Comparison of ENCODE assay signal across 23 mouse cellular contexts in genomic region chr7:64081618-64082017, GRCm38 (mm10).
DNase-seq lines count a peak whose midpoint lies in the region; ATAC-seq lines count a peak whose summit lies in the region.
"Had no signal": no experiment of that assay in that cellular context is flagged by ENCODE, and none has a peak within 500 bp of the region (broad histone marks: within the 10 kb centered on the region; RNA-seq: fewer than 3 reads in every experiment).

No protein-coding gene starts in this region.

- no peaks in the 10 kb centered on the region for H3K27me3 ChIP-seq in heart, embryonic 10.5 days (ENCODE audit: insufficient read depth, poor library complexity, severe bottlenecking)
- peaks cover 33% of the 10 kb centered on the region for H3K27me3 ChIP-seq in megakaryocyte, embryonic 14.5 days (replicated peaks)
- H3K27me3 ChIP-seq: CH12.LX; embryonic facial prominence, embryonic 12.5 days; forebrain, embryonic 12.5 days; heart, embryonic 12.5 days; hindbrain, embryonic 12.5 days; Patski had no signal

- peak; percentile 63 for DNase-seq in heart, embryonic 10.5 days (ENCODE audit: low spot score)
- DNase-seq in heart, adult 18-20 months: no peak
- DNase-seq in testis, postnatal 10 days (ENCODE audit: low spot score): peak; percentile 22
- DNase-seq in testis, postnatal 14 days (ENCODE audit: low spot score): no peak
- no peak for DNase-seq in frontal cortex, postnatal 10 days (ENCODE audit: low spot score in 2 of 2)
- DNase-seq: adrenal gland, postnatal 14 days; cerebellum, adult 11-12 months; cerebellum, adult 9-10 months; cerebellum, postnatal 25 days; gastrocnemius, adult 2 months; gastrocnemius, postnatal 25 days; heart, postnatal 36 days had no signal

- H3K4me3 ChIP-seq in heart, embryonic 10.5 days: no peak overlapping the region
- peak overlapping the region; percentile 48 for H3K4me3 ChIP-seq in megakaryocyte, embryonic 14.5 days (replicated peaks)
- H3K4me3 ChIP-seq: embryonic facial prominence, embryonic 12.5 days; forebrain, embryonic 12.5 days; gastrocnemius, adult 2 months; heart, embryonic 12.5 days; hindbrain, embryonic 12.5 days had no signal

- no peaks in the 10 kb centered on the region for H3K36me3 ChIP-seq in heart, embryonic 10.5 days
- no peaks in the 10 kb centered on the region for H3K36me3 ChIP-seq in megakaryocyte, embryonic 14.5 days (replicated peaks; ENCODE audit: low read length)
- H3K36me3 ChIP-seq: embryonic facial prominence, embryonic 12.5 days; forebrain, embryonic 12.5 days; heart, embryonic 12.5 days; hindbrain, embryonic 12.5 days had no signal

- H3K9me3 ChIP-seq in heart, embryonic 10.5 days: 0 out of 2 replicates have a peak, but pooled peaks cover 3% of the 10 kb centered on the region
- H3K9me3 ChIP-seq in megakaryocyte, embryonic 14.5 days: peaks cover 84% of the 10 kb centered on the region
- H3K9me3 ChIP-seq: embryonic facial prominence, embryonic 12.5 days; forebrain, embryonic 12.5 days; hindbrain, embryonic 12.5 days had no signal

- ATAC-seq in megakaryocyte, adult 5-6 weeks (ENCODE audit: poor library complexity, severe bottlenecking): no peak
- ATAC-seq: activated CD4-positive, CD25-positive, alpha-beta regulatory T cell, adult 4 months; forebrain, embryonic 16.5 days; hindbrain, embryonic 16.5 days; Patski had no signal

- 63% methylated on average over 2 of the region's 2 CpGs for WGBS in heart, embryonic 10.5 days

- no peaks in the 10 kb centered on the region for H3K4me1 ChIP-seq in heart, embryonic 10.5 days
- H3K4me1 ChIP-seq in megakaryocyte, embryonic 14.5 days: peaks cover 79% of the 10 kb centered on the region
- H3K4me1 ChIP-seq: embryonic facial prominence, embryonic 12.5 days; forebrain, embryonic 12.5 days; heart, embryonic 12.5 days; hindbrain, embryonic 12.5 days had no signal

- H3K27ac ChIP-seq in heart, embryonic 10.5 days: no peak overlapping the region
- H3K27ac ChIP-seq: embryonic facial prominence, embryonic 12.5 days; forebrain, embryonic 12.5 days; gastrocnemius, adult 2 months; hindbrain, embryonic 12.5 days had no signal

Comparison
In these comparisons a context has a peak if more than half of its experiments do, and no peak if none do; other contexts are left out.
1. DNase-seq: peak in heart, embryonic 10.5 days (single experiment) and testis, postnatal 10 days (single experiment); none in heart, adult 18-20 months (0 of 2), testis, postnatal 14 days (single experiment) and frontal cortex, postnatal 10 days (0 of 2).